Mouse (Mus musculus): Measurements from ENCODE around the gene E2f6. TPM values are rescaled to one million over a fixed set of nuclear protein-coding genes. Genes with fewer than 3 reads are reported as not detected.

E2f6 gene
- total RNA-seq, 1 experiment from 2014 or later: 8.9 TPM

GRCm38 (mm10) chr12:16840842-16841782 is 30.3 kb downstream of the E2f6 start:
- ATAC-seq (replicated peaks; ENCODE audit: insufficient number of reproducible peaks, low FRiP score, low TSS enrichment, poor library complexity, severe bottlenecking): no peak

GRCm38 (mm10) chr12:16844623-16845592 is 34.1 kb downstream of the E2f6 start:
- no peak for ATAC-seq (replicated peaks; ENCODE audit: insufficient number of reproducible peaks, low FRiP score, low TSS enrichment, poor library complexity, severe bottlenecking)

DNA sequence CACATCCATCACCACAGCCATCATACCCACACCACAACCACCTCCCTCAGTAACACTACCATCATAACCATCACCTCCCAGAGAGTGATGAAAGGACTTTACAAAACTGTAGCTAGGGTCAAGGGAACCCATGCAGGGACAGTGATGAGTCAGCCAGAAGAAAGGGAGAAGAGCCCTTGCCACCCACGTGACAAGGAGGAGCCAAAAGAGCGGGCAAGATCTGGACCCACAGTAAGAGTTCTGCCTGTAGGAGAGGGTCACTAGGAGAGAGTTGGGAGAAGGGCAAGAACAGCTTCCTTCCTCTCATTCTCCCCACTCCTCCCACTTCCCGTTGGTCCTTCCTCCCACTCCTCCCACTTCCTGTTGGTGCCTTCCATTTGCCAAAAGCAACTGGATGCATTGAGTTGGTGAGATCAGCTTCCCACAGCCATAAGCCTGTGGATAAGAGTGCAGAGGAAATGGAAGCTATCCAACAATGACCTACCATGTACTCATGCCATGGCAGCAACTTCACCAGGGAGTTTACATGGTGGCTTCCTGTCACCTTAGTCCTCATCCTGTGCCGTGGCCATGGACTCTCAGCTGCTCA is 36.5 kb downstream of the E2f6 start:
- ATAC-seq (replicated peaks; ENCODE audit: insufficient number of reproducible peaks, low FRiP score, low TSS enrichment, poor library complexity, severe bottlenecking): no peak

DNA sequence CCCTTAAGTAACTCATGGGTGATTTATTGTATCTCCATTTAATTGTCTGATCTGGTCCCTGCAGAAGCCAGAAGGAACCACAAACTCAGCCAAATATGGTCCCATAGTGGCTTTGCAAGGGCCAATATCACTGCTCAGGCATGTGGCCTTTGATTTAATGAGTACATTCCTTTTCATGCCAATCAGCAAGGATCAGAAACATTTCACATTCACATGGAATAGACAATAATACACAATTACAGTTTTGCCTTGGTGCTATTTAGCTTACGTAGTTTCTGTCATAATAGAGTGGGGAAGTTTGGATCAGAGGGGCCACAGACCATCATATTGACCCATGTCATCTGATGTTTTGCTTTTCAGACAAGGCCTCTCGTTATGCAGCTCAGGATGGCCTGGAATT is 37.7 kb downstream of the E2f6 start:
- ATAC-seq (replicated peaks; ENCODE audit: insufficient number of reproducible peaks, low FRiP score, low TSS enrichment, poor library complexity, severe bottlenecking): no peak

DNA sequence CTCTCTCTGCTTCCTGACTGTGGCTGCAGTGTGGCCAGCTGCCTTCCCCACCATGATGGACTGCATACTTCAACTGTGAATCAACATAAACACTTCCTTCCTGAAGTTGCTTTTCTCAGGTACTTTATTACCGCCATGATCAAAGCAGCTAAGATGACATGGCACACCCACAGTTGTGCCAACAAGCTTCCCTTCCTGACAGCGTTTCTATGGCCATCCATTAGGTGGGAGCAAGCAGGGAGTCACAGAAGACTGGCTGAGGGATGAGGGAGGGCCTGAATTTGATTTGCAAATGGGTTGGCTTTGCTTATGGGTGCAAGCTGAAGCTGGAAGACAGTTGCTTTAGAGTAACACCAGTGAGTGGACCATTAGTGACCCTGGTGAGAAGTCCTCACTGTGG is 39.1 kb downstream of the E2f6 start:
- no peak for ATAC-seq (replicated peaks; ENCODE audit: insufficient number of reproducible peaks, low FRiP score, low TSS enrichment, poor library complexity, severe bottlenecking)

- ATAC-seq (replicated peaks; ENCODE audit: insufficient number of reproducible peaks, low FRiP score, low TSS enrichment, poor library complexity, severe bottlenecking): no peak
Measured at GRCm38 (mm10) chr12:16850431-16851375, 39.9 kb downstream of the E2f6 start.

- ATAC-seq (replicated peaks; ENCODE audit: insufficient number of reproducible peaks, low FRiP score, low TSS enrichment, poor library complexity, severe bottlenecking): no peak
Measured at GRCm38 (mm10) chr12:16853431-16854165, 42.8 kb downstream of the E2f6 start.

DNA sequence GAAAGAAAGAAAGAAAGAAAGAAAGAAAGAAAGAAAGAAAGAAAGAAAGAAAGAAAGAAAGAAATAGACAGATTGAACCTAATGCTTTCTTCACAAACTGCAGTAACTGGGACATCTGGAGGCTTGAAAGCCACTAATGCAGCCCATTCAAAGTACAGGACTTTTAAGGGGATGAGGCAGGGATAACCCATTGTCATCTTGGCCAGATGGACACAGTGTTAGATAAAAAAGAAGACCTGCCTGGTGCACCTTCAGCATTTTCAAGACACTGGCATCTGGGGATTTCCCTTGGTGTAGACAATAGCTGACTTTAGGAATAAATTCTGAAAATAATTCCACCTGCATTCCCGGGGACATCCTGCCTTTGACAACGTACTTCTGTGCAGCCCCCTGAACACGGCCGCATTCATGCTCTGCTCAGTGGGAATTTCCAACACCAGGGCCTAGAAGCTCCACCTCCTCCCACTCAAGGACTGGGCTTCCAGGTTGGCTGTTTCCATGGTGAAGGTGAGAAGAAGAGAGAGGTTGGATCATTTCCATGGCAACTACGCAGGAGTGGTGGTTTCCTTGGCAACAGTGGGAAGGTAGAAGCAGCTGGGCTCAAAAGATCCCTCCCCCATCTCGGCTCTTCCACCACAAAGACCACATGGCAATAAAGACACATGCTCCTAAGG is 45.0 kb downstream of the E2f6 start:
- ATAC-seq (replicated peaks; ENCODE audit: insufficient number of reproducible peaks, low FRiP score, low TSS enrichment, poor library complexity, severe bottlenecking): no peak

- no peak for ATAC-seq (replicated peaks; ENCODE audit: insufficient number of reproducible peaks, low FRiP score, low TSS enrichment, poor library complexity, severe bottlenecking)
Measured at GRCm38 (mm10) chr12:16856306-16856679, 45.5 kb downstream of the E2f6 start.

DNA sequence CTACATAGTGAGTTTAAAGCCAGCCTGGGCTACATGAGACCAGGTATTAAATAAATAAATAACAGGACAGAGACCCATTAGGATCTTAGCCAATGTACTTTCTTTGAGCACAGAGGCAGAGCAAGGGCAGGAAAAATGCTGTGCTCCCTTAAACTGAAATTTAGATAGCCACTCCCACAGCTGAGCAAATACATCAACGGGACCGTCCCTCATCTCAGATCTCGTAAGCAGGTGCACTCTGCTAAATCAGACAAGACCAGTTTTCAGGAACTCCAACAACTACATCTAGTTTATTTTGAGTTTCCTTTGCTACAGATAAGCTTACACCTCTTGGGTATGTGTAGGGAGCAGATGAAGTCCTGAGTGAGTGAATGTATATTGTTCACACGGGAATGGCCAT is 47.3 kb downstream of the E2f6 start:
- no peak for ATAC-seq (replicated peaks; ENCODE audit: insufficient number of reproducible peaks, low FRiP score, low TSS enrichment, poor library complexity, severe bottlenecking)

DNA sequence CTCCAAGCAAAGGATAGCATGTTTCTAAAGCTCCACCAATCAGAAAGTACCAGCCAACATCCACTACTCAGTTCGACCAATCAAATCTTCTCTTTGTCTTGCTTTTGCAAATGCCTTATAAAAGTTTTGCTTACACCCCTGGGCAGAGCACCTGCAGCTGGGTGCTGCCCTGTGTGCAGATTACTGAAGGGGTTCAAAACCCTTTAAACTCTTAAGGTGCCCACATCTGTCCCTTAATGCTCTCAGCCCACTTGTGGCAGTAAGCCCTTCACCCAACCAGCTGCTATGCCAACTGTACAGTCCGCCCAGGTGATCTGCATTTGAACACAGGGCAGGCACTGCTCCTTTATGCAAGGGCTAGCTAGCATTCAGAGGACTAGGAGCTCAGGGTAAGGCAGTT is 49.0 kb downstream of the E2f6 start:
- ATAC-seq (replicated peaks; ENCODE audit: insufficient number of reproducible peaks, low FRiP score, low TSS enrichment, poor library complexity, severe bottlenecking): no peak

GRCm38 (mm10) chr12:16860533-16860932 is 49.8 kb downstream of the E2f6 start:
- ATAC-seq (replicated peaks; ENCODE audit: insufficient number of reproducible peaks, low FRiP score, low TSS enrichment, poor library complexity, severe bottlenecking): no peak

DNA sequence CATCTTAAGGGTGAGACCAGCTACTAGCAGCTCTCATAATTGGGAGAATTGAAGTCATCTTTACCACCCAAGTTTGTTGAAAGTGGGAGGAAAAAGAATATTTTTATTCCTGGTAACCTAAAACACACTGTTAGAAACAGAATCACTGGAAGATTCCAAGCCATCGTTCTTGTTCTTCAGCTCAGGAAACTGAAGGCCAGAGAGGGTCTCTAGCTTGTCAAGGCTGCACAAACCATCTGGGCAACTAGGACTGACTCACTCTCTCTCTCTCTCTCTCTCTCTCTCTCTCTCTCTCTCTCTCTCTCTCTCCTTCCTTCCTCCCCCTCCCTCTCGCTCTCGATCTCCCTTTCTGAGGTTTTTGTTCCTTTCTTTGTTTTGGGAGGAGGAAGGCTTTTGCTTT is 50.2 kb downstream of the E2f6 start:
- ATAC-seq (replicated peaks; ENCODE audit: insufficient number of reproducible peaks, low FRiP score, low TSS enrichment, poor library complexity, severe bottlenecking): no peak

- ATAC-seq (replicated peaks; ENCODE audit: insufficient number of reproducible peaks, low FRiP score, low TSS enrichment, poor library complexity, severe bottlenecking): no peak
Measured at GRCm38 (mm10) chr12:16864477-16864876, 53.7 kb downstream of the E2f6 start.

DNA sequence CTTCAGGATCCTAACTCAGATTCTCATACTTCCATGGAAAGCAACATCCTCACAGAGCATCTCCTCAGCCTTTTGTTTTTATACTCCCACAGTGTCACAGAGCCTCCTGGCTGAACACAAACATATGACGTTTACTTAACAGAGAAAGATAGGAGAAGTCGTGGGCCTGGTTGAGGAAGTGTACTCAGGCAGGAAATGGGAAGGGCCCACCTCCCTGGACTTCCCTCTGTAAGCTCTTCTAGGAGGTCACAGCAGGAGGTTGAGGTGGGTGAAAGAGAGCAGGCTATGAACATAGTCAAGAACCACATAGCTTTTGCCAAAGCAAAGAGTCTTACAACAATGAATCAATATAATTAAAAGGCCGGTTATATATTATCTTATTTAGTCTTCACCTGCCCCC is 55.1 kb downstream of the E2f6 start:
- peak; percentile 81 for ATAC-seq (replicated peaks; ENCODE audit: insufficient number of reproducible peaks, low FRiP score, low TSS enrichment, poor library complexity, severe bottlenecking)

- ATAC-seq (replicated peaks; ENCODE audit: insufficient number of reproducible peaks, low FRiP score, low TSS enrichment, poor library complexity, severe bottlenecking): no peak
Measured at GRCm38 (mm10) chr12:16866460-16866859, 55.7 kb downstream of the E2f6 start.

DNA sequence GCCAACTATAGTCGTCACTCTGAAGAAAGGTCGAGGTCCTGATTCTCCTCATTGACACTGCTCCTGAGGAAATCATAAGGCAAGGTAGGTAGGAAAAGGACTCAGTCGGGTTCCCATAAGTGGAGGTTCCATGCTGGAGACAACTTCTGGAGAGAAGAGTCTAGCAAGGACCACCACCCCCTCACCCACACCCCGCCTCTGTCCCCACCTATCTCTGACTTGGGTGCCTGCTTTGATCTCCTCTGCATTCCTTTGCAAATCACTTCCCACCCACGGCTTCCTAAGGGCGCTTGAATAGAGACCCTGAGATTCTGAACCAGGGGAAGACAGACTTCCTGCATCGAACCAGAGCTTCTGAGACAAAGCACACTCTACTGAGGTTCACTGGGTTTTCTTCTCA is 56.5 kb downstream of the E2f6 start:
- ATAC-seq (replicated peaks; ENCODE audit: insufficient number of reproducible peaks, low FRiP score, low TSS enrichment, poor library complexity, severe bottlenecking): no peak

All from monocyte, adult 5-6 weeks (primary cell).